Comparison of ENCODE assay signal across 8 mouse cellular contexts in the genomic region with DNA sequence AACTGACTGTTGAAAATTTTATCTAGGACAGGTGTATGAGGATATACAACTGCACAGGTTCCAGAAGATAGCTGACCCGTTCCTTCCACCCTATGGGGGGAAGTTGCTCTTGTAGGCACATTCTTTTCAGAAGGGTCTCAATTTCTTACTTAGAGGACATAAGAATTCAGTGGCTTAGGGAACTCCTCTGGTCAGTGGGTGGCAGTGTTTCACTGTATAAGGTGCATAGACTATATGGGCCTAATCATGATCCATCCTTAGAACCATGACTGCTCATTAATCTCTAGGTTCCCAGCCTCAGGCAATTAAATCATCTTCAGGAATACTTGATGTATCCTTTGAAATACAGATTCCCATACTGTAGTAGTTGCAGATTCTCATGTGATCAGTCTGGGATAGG. TPM values are rescaled to one million over a fixed set of nuclear protein-coding genes. Genes with fewer than 3 reads are reported as not detected.
DNase-seq lines count a peak whose midpoint lies in the region; ATAC-seq and TF ChIP-seq lines count a peak whose summit lies in the region.

No protein-coding gene starts in this region.

- no peaks in the 10 kb centered on the region for H3K9me3 ChIP-seq in forebrain, embryonic 14.5 days (replicated peaks; ENCODE audit: control insufficient read depth, low read length)
- H3K9me3 ChIP-seq in forebrain, embryonic 12.5 days: no peaks in the 10 kb centered on the region

- WGBS in forebrain, embryonic 14.5 days: 79% methylated on average over 1 of the region's 1 CpGs
- WGBS in forebrain, embryonic 12.5 days: 76% methylated on average over 1 of the region's 1 CpGs
- WGBS in spleen, adult 2 months: 26% methylated on average over 1 of the region's 1 CpGs

- no peak for TF ChIP-seq POLR2A in spleen, adult 2 months (IDR thresholded peaks at IDR 0.05; ENCODE audit: low read depth, low read length)

- no peak for TF ChIP-seq CTCF in spleen, adult 2 months (IDR thresholded peaks at IDR 0.05; ENCODE audit: extremely low read depth, insufficient read depth, insufficient read length, insufficient replicate concordance)

- H3K4me1 ChIP-seq in forebrain, embryonic 14.5 days (ENCODE audit: control insufficient read depth, insufficient read depth, low read length): no peaks in the 10 kb centered on the region
- H3K4me1 ChIP-seq in forebrain, embryonic 12.5 days: no peaks in the 10 kb centered on the region
- H3K4me1 ChIP-seq in spleen, adult 2 months (ENCODE audit: control insufficient read depth, insufficient read depth, insufficient read length): no peaks in the 10 kb centered on the region

- no peak for ATAC-seq in forebrain, embryonic 14.5 days
- no peak; the same call in 1 of the 2 replicates for ATAC-seq in forebrain, embryonic 12.5 days (ENCODE audit: low FRiP score)

- H3K36me3 ChIP-seq in forebrain, embryonic 14.5 days (ENCODE audit: control insufficient read depth, insufficient read depth, low read length): no peaks in the 10 kb centered on the region
- H3K36me3 ChIP-seq in forebrain, embryonic 12.5 days (replicated peaks): no peaks in the 10 kb centered on the region
- H3K36me3 ChIP-seq in spleen, adult 2 months (ENCODE audit: control insufficient read depth, insufficient read depth, low read length): no peaks in the 10 kb centered on the region; the same call in 1 of the 2 replicates

- no peak overlapping the region for H3K4me2 ChIP-seq in forebrain, embryonic 14.5 days (ENCODE audit: low read length)
- H3K4me2 ChIP-seq in forebrain, embryonic 12.5 days: no peak overlapping the region

- DNase-seq in forebrain, embryonic 14.5 days (ENCODE audit: low spot score): peak; percentile 27
- peak; percentile 42 to 43 for DNase-seq in spleen, adult 2 months (ENCODE audit: low read depth in 1 of 2, low spot score in 2 of 2)
- no peak for DNase-seq in spleen, adult 12 weeks (ENCODE audit: low spot score)
- DNase-seq in fibroblast of lung, adult 2 months (ENCODE audit: low read depth): peak; percentile 34
- DNase-seq in layer of hippocampus, adult 11-12 months (ENCODE audit: low spot score): peak; percentile 31
- DNase-seq in retina, embryonic 14.5 days (ENCODE audit: low spot score): peak; percentile 38
- no peak for DNase-seq in urinary bladder, adult 2 months (ENCODE audit: low spot score)

- no peaks in the 10 kb centered on the region for H3K27me3 ChIP-seq in forebrain, embryonic 14.5 days (replicated peaks; ENCODE audit: control insufficient read depth, insufficient read depth, low read length)
- no peaks in the 10 kb centered on the region for H3K27me3 ChIP-seq in forebrain, embryonic 12.5 days
- no peaks in the 10 kb centered on the region for H3K27me3 ChIP-seq in spleen, adult 2 months (ENCODE audit: control insufficient read depth, insufficient read depth, low read length)

- H3K9ac ChIP-seq in forebrain, embryonic 14.5 days (ENCODE audit: low read length): no peak overlapping the region
- H3K9ac ChIP-seq in forebrain, embryonic 12.5 days: no peak overlapping the region

- H3K4me3 ChIP-seq in forebrain, embryonic 14.5 days (ENCODE audit: low read depth, low read length): no peak overlapping the region
- no peak overlapping the region for H3K4me3 ChIP-seq in forebrain, embryonic 12.5 days (replicated peaks)
- H3K4me3 ChIP-seq in spleen, adult 2 months (ENCODE audit: extremely low read depth, insufficient read depth, insufficient read length): no peak overlapping the region

- no peak overlapping the region for H3K27ac ChIP-seq in forebrain, embryonic 14.5 days (ENCODE audit: low read depth, low read length)
- H3K27ac ChIP-seq in forebrain, embryonic 12.5 days: no peak overlapping the region
- no peak overlapping the region for H3K27ac ChIP-seq in spleen, adult 2 months (ENCODE audit: insufficient read depth, low read length)

RNA-seq across cellular contexts. Expression of a gene that starts 5.5 kb away (rescaled TPM):
- polyA plus RNA-seq in forebrain, embryonic 14.5 days (2014; fragmentation: Nextera tagmentation; extraction: Ambion mirVana): not detected in 2 replicates
- polyA plus RNA-seq in forebrain, embryonic 12.5 days (2016; fragmentation: Nextera tagmentation; extraction: Ambion mirVana): 0.38 TPM in 1 of 2 replicates, not detected in the other
- polyA plus RNA-seq in spleen, adult 2 months (2012; rRNA removed): 1.1 and 1.4 TPM in 2 replicates
- polyA plus RNA-seq in urinary bladder, adult 2 months (2012; rRNA removed): 4.4 and 15.0 TPM in 2 replicates

Comparison
In these comparisons a context has a peak if more than half of its experiments do, and no peak if none do; other contexts are left out.
1. DNase-seq: peak in forebrain, embryonic 14.5 days (single experiment), spleen, adult 2 months (2 of 2), fibroblast of lung, adult 2 months (single experiment), layer of hippocampus, adult 11-12 months (single experiment) and retina, embryonic 14.5 days (single experiment); none in spleen, adult 12 weeks (single experiment) and urinary bladder, adult 2 months (single experiment).